Mouse (Mus musculus): ENCODE results near the gene Bsg.
"Not testable (repeated sequence)": the region's sequence is repeated elsewhere in the genome, so short reads cannot be mapped to it uniquely, and the experiment has no call there.

Bsg gene

GRCm38 (mm10) chr10:79682916-79683582 lies 21.2 kb upstream of the Bsg start:
- peak; percentile 64 to 74 for DNase-seq (ENCODE audit: low spot score in 2 of 2)

- DNase-seq (ENCODE audit: low spot score in 2 of 2) = no peak
These were observed 20.3 kb upstream of the Bsg start for GRCm38 (mm10) chr10:79683726-79684640.

- no peak for DNase-seq (ENCODE audit: low spot score in 2 of 2)
These were observed 19.3 kb upstream of the Bsg start for GRCm38 (mm10) chr10:79684770-79685600.

- DNase-seq (ENCODE audit: low spot score in 2 of 2) = no peak
These were observed 18.1 kb upstream of the Bsg start for GRCm38 (mm10) chr10:79686219-79686618.

- no peak for DNase-seq (ENCODE audit: low spot score in 2 of 2)
These were observed 17.6 kb upstream of the Bsg start for GRCm38 (mm10) chr10:79686691-79687090.

GRCm38 (mm10) chr10:79687513-79687912 lies 16.8 kb upstream of the Bsg start:
- DNase-seq (ENCODE audit: low spot score in 2 of 2) = no peak

- DNase-seq (ENCODE audit: low spot score in 2 of 2) = no peak
These were observed 15.6 kb upstream of the Bsg start, which contains the start of gene Gzmm for GRCm38 (mm10) chr10:79688720-79689119. Gzmm (plus strand) TSS chr10:79689020.

GRCm38 (mm10) chr10:79689178-79689577 lies 15.1 kb upstream of the Bsg start:
- DNase-seq (ENCODE audit: low spot score in 2 of 2) = no peak

GRCm38 (mm10) chr10:79691986-79692548 lies 12.2 kb upstream of the Bsg start:
- no peak for DNase-seq (ENCODE audit: low spot score in 2 of 2)

- DNase-seq (ENCODE audit: low spot score in 2 of 2) = no peak
These were observed 10.5 kb upstream of the Bsg start for GRCm38 (mm10) chr10:79693580-79694378.

- no peak for DNase-seq (ENCODE audit: low spot score in 2 of 2)
These were observed 10.0 kb upstream of the Bsg start for GRCm38 (mm10) chr10:79694379-79694655.

- DNase-seq (ENCODE audit: low spot score in 2 of 2) = peak; percentile 45 to 84
These were observed 8.8 kb upstream of the Bsg start for GRCm38 (mm10) chr10:79695231-79696128.

- no peak for DNase-seq (ENCODE audit: low spot score in 2 of 2)
These were observed 8.1 kb upstream of the Bsg start for GRCm38 (mm10) chr10:79696129-79696651.

GRCm38 (mm10) chr10:79697916-79698315 lies 6.4 kb upstream of the Bsg start:
- no peak for DNase-seq (ENCODE audit: low spot score in 2 of 2)

- DNase-seq (ENCODE audit: low spot score in 2 of 2) = no peak
These were observed 5.8 kb upstream of the Bsg start for GRCm38 (mm10) chr10:79698459-79698858.

GRCm38 (mm10) chr10:79700676-79701075 lies 3.6 kb upstream of the Bsg start:
- no peak for DNase-seq (ENCODE audit: low spot score in 2 of 2)

- DNase-seq (ENCODE audit: low spot score in 2 of 2) = no peak
These were observed 2.7 kb upstream of the Bsg start for GRCm38 (mm10) chr10:79701443-79702129.

GRCm38 (mm10) chr10:79702970-79703369 lies 1.3 kb upstream of the Bsg start:
- DNase-seq (ENCODE audit: low spot score in 2 of 2) = not testable (repeated sequence)

GRCm38 (mm10) chr10:79703541-79703940 lies 750 bp upstream of the Bsg start:
- no peak for DNase-seq (ENCODE audit: low spot score in 2 of 2)

Measured in thymus, postnatal 10 days (tissue).